Mouse (Mus musculus): ENCODE measurements around the gene Gzmm. TPM values are rescaled to one million over a fixed set of nuclear protein-coding genes. Genes with fewer than 3 reads are reported as not detected.

Gene Gzmm
- total RNA-seq, 2 experiments from 2014 or later, result 3.8 to 4.3 TPM

GRCm38 (mm10) chr10:79680606-79681495 is 8.0 kb upstream of the Gzmm start:
- DNase-seq, result peak in 1 of 2 experiments; percentile 32
- intact Hi-C loops (cut with DNase I), result no loop called here

- DNase-seq, result peak; percentile 99 to 100
- intact Hi-C loops (cut with DNase I), result no loop called here
Observed at GRCm38 (mm10) chr10:79681591-79682245, 7.1 kb upstream of the Gzmm start, which contains the start of gene Cdc34. TSS of gene Cdc34 (plus strand) at chr10:79682195.

- intact Hi-C loops (cut with DNase I), result no loop called here
- DNase-seq, result no peak
Observed at GRCm38 (mm10) chr10:79682551-79682915, 6.3 kb upstream of the Gzmm start.

- DNase-seq, result peak; percentile 82 to 83
Observed at GRCm38 (mm10) chr10:79682916-79683582, 5.8 kb upstream of the Gzmm start.

GRCm38 (mm10) chr10:79683726-79684640 is 4.8 kb upstream of the Gzmm start:
- intact Hi-C loops (cut with DNase I), result no loop called here

More at GRCm38 (mm10) chr10:79682916-79683582, 5.8 kb upstream of the Gzmm start:
- intact Hi-C loops (cut with DNase I), result no loop called here

DNA sequence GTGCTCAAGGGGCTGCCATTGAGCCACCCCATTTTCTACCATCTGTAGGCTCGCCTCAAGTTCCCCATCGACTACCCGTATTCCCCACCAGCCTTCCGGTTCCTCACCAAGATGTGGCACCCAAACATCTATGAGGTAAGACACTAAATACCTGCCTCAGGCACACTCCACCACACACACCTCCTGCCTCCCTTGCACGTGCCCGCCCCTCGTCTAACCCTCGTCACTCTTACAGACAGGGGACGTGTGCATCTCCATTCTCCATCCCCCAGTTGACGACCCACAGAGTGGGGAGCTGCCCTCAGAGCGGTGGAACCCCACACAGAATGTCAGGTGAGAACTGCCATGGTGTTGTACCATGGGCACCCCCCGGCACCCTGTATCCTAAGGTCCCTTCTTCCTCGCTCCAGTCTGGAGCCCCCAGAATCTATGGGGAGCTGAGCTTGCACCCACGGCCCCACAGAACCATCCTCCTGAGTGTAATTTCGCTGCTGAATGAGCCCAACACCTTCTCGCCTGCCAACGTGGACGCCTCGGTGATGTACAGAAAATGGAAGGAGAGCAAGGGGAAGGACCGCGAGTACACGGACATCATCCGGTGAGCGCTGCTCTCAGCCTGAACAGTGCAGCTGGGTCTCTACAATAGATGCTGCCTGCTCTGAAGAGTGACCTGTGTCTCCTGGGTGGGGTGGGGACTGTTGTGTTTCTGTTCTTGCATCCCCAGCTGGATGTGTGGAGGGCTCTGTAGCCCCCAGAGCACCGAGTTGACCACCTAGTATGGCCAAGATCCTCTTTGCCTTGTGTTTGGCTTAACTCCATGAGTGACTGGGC is 3.8 kb upstream of the Gzmm start:
- intact Hi-C loops (cut with DNase I), result no loop called here
- no peak for DNase-seq

More at GRCm38 (mm10) chr10:79683726-79684640, 4.8 kb upstream of the Gzmm start:
- DNase-seq, result peak; percentile 75 to 82

GRCm38 (mm10) chr10:79686219-79686618 is 2.6 kb upstream of the Gzmm start:
- intact Hi-C loops (cut with DNase I), result no loop called here
- no peak for DNase-seq

DNA sequence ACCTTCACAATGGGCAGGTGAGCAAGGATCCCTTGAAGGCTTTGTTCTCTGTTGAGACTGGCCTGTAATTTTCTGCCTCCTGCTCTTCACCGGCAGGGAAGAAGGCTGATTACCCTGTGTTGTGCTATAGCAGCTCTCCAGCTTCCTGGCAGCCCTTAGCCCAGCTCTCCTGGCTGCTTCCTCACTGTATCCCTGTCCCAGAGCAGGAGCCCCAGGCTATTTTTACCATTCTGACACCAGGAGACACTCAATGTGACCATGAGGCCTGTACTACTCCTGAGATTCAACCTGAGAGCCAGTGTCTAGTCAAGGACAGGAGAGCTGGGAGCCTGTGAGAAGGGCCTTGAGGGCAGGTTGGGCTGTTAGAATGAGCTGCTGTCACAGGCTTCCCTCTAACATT is 2.1 kb upstream of the Gzmm start:
- intact Hi-C loops (cut with DNase I), result no loop called here
- DNase-seq, result peak; percentile 66 to 72

DNA sequence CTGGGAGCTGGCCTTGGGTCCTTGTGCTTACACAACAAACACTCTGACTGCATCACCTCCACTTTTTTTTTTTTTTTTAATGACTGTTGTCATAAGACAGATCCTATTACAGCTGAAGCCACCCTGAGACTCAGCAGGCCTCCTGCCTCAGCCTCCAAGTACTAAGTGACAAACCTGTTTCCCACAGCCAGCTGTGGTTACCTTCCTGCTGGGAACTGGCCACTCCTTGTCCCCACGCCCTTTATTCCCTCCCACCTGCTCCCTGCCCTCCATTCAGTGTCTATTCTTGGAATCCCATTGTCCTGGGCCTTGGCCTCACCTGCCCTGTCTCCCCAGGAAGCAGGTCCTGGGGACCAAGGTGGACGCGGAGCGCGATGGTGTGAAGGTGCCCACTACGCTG is 1.3 kb upstream of the Gzmm start:
- DNase-seq, result no peak
- intact Hi-C loops (cut with DNase I), result no loop called here

DNA sequence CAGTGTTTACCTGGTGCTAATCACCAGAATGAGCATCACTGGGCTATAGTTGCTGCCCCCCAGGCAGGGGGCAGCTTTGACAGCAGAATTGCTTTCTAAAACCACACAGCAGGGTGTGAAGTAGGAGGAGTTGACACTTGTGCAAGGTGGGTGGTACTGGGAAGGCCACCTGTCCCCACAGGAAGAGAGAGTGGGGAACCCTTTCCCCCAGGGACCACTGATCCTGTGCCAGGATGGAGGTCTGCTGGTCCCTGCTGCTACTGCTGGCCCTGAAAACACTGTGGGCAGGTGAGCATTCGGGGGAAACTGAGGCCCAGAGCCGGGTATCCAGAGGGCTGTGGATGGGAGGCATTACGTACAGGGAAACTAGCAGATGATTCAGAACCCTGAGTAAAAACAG is 358 bp downstream of the Gzmm start:
- DNase-seq, result no peak
- intact Hi-C loops (cut with DNase I), result no loop called here

DNA sequence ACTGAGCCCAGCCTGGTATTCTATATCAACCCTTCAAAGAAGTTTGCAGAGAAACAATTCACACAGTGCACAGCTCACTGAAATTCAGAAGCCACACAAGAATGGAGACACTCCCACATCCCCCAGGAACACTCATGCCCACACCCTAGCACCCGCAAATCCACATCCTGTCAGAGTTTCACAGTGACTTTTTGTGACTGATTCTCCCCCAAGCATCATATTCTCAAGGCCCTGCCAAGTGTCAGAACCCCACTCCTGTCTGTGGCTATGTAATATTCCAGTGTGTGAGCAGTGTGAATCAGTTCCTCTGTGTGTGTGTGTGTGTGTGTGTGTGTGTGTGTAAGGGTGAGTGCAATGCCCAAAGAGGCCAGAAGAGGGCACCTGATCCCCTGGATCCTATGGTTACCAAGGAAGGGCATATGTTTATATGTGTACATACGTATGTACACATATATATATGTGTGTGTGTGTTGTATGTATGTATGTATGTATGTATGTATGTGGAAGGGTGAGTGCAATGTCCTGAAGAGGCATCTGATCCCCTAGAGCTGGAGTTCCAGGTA is 3.2 kb downstream of the Gzmm start:
- intact Hi-C loops (cut with DNase I), result no loop called here
- DNase-seq, result no peak

GRCm38 (mm10) chr10:79693580-79694378 is 5.0 kb downstream of the Gzmm start:
- intact Hi-C loops (cut with DNase I), result loop anchor here (2.0 kb wide), 1 partner anchor 95 kb away; no protein-coding TSS in a partner anchor
- no peak for DNase-seq

- peak in 1 of 2 experiments; percentile 57 for DNase-seq
- intact Hi-C loops (cut with DNase I), result loop anchor here (2.0 kb wide), 1 partner anchor 94 kb away; no protein-coding TSS in a partner anchor
Observed at GRCm38 (mm10) chr10:79694379-79694655, 5.5 kb downstream of the Gzmm start.

- DNase-seq, result peak; percentile 93 to 95
Observed at GRCm38 (mm10) chr10:79695231-79696128, 6.7 kb downstream of the Gzmm start.

GRCm38 (mm10) chr10:79696129-79696651 is 7.4 kb downstream of the Gzmm start:
- peak in 1 of 2 experiments; percentile 58 for DNase-seq
- intact Hi-C loops (cut with DNase I), result no loop called here

More at GRCm38 (mm10) chr10:79695231-79696128, 6.7 kb downstream of the Gzmm start:
- intact Hi-C loops (cut with DNase I), result loop anchor here (2.0 kb wide), 1 partner anchor 93 kb away; no protein-coding TSS in a partner anchor

- intact Hi-C loops (cut with DNase I), result no loop called here
Observed at GRCm38 (mm10) chr10:79697916-79698315, 9.1 kb downstream of the Gzmm start.

GRCm38 (mm10) chr10:79698459-79698858 is 9.6 kb downstream of the Gzmm start:
- DNase-seq, result no peak

More at GRCm38 (mm10) chr10:79697916-79698315, 9.1 kb downstream of the Gzmm start:
- no peak for DNase-seq

More at GRCm38 (mm10) chr10:79698459-79698858, 9.6 kb downstream of the Gzmm start:
- intact Hi-C loops (cut with DNase I), result no loop called here
